Mouse (Mus musculus): ENCODE results near the gene Mylpf. TPM values are rescaled to one million over a fixed set of nuclear protein-coding genes. Genes with fewer than 3 reads are reported as not detected.
"Not testable (repeated sequence)": the region's sequence is repeated elsewhere in the genome, so short reads cannot be mapped to it uniquely, and the experiment has no call there.

Gene Mylpf
- total RNA-seq, 1 experiment = 498 TPM

GRCm38 (mm10) chr7:127166501-127166900 lies 42.2 kb upstream of the Mylpf start:
- TF ChIP-seq MAFK (IDR thresholded peaks at IDR 0.05; ENCODE audit: insufficient read depth, low read depth, low read length) = no peak
- TF ChIP-seq HCFC1 (IDR thresholded peaks at IDR 0.05; ENCODE audit: borderline replicate concordance, insufficient read depth, low read length) = no peak
- TF ChIP-seq CHD2 (IDR thresholded peaks at IDR 0.05; ENCODE audit: low read depth, low read length) = no peak
- TF ChIP-seq ZC3H11A (IDR thresholded peaks at IDR 0.05; ENCODE audit: borderline replicate concordance, low read depth, low read length) = no peak
- no peak for TF ChIP-seq ZNF384 (IDR thresholded peaks at IDR 0.05; ENCODE audit: low read depth, low read length)
- DNase-seq (ENCODE audit: low read depth, low spot score) = no peak
- in situ Hi-C loops (cut with MboI; ENCODE audit: low sequenced_read_pairs in 2 of 2, unreplicated experiment in 2 of 2) = no loop called here
- peaks cover 0 to 4% of the 10 kb centered on the region in 2 experiments; a peak in 1 of 4 replicates for H3K4me1 ChIP-seq (ENCODE audit: control insufficient read depth in 2 of 2, insufficient read depth in 2 of 2, low read length in 2 of 2, poor library complexity in 1 of 2)
- H3K4me3 ChIP-seq (ENCODE audit: insufficient read depth in 1 of 2, low read depth in 1 of 2, low read length in 2 of 2, poor library complexity in 1 of 2, severe bottlenecking in 1 of 2) = no peak overlapping the region
- no peak overlapping the region for H3K27ac ChIP-seq (ENCODE audit: insufficient read depth, low read depth, low read length, poor library complexity, severe bottlenecking)
- H3K9me3 ChIP-seq (ENCODE audit: control insufficient read depth, insufficient read depth, low read depth, low read length) = no peaks in the 10 kb centered on the region
- no peak overlapping the region for H3K9ac ChIP-seq (ENCODE audit: insufficient read depth, low read depth, low read length, poor library complexity, severe bottlenecking)
- H3K36me3 ChIP-seq (ENCODE audit: control insufficient read depth, insufficient read depth, low read length, poor library complexity, severe bottlenecking) = no peaks in the 10 kb centered on the region

GRCm38 (mm10) chr7:127176937-127177336 lies 31.8 kb upstream of the Mylpf start:
- in situ Hi-C loops (cut with MboI; ENCODE audit: low sequenced_read_pairs in 2 of 2, unreplicated experiment in 2 of 2) = no loop called here
- no peak for DNase-seq (ENCODE audit: low read depth, low spot score)

GRCm38 (mm10) chr7:127180783-127181182 lies 27.9 kb upstream of the Mylpf start:
- peaks cover 0 to 11% of the 10 kb centered on the region in 2 experiments; a peak in 1 of 4 replicates for H3K4me1 ChIP-seq (ENCODE audit: control insufficient read depth in 2 of 2, insufficient read depth in 2 of 2, low read length in 2 of 2, poor library complexity in 1 of 2)
- DNase-seq (ENCODE audit: low read depth, low spot score) = no peak
- no peaks in the 10 kb centered on the region for H3K36me3 ChIP-seq (ENCODE audit: control insufficient read depth, insufficient read depth, low read length, poor library complexity, severe bottlenecking)
- TF ChIP-seq HCFC1 (IDR thresholded peaks at IDR 0.05; ENCODE audit: borderline replicate concordance, insufficient read depth, low read length) = no peak
- TF ChIP-seq ZNF384 (IDR thresholded peaks at IDR 0.05; ENCODE audit: low read depth, low read length) = no peak
- no peak for TF ChIP-seq ZC3H11A (IDR thresholded peaks at IDR 0.05; ENCODE audit: borderline replicate concordance, low read depth, low read length)
- TF ChIP-seq MAFK (IDR thresholded peaks at IDR 0.05; ENCODE audit: insufficient read depth, low read depth, low read length) = no peak
- TF ChIP-seq CHD2 (IDR thresholded peaks at IDR 0.05; ENCODE audit: low read depth, low read length) = no peak
- H3K9me3 ChIP-seq (ENCODE audit: control insufficient read depth, insufficient read depth, low read depth, low read length) = no peaks in the 10 kb centered on the region
- H3K27ac ChIP-seq (ENCODE audit: insufficient read depth, low read depth, low read length, poor library complexity, severe bottlenecking) = no peak overlapping the region
- in situ Hi-C loops (cut with MboI; ENCODE audit: low sequenced_read_pairs in 2 of 2, unreplicated experiment in 2 of 2) = no loop called here
- H3K4me3 ChIP-seq (ENCODE audit: insufficient read depth in 1 of 2, low read depth in 1 of 2, low read length in 2 of 2, poor library complexity in 1 of 2, severe bottlenecking in 1 of 2) = no peak overlapping the region
- H3K9ac ChIP-seq (ENCODE audit: insufficient read depth, low read depth, low read length, poor library complexity, severe bottlenecking) = no peak overlapping the region

More at GRCm38 (mm10) chr7:127176937-127177336, 31.8 kb upstream of the Mylpf start:
- no peaks in the 10 kb centered on the region for H3K36me3 ChIP-seq (ENCODE audit: control insufficient read depth, insufficient read depth, low read length, poor library complexity, severe bottlenecking)
- no peaks in the 10 kb centered on the region for H3K9me3 ChIP-seq (ENCODE audit: control insufficient read depth, insufficient read depth, low read depth, low read length)
- H3K27ac ChIP-seq (ENCODE audit: insufficient read depth, low read depth, low read length, poor library complexity, severe bottlenecking) = no peak overlapping the region
- TF ChIP-seq CHD2 (IDR thresholded peaks at IDR 0.05; ENCODE audit: low read depth, low read length) = no peak
- peaks cover 0 to 11% of the 10 kb centered on the region in 2 experiments; a peak in 1 of 4 replicates for H3K4me1 ChIP-seq (ENCODE audit: control insufficient read depth in 2 of 2, insufficient read depth in 2 of 2, low read length in 2 of 2, poor library complexity in 1 of 2)
- H3K9ac ChIP-seq (ENCODE audit: insufficient read depth, low read depth, low read length, poor library complexity, severe bottlenecking) = no peak overlapping the region
- no peak overlapping the region for H3K4me3 ChIP-seq (ENCODE audit: insufficient read depth in 1 of 2, low read depth in 1 of 2, low read length in 2 of 2, poor library complexity in 1 of 2, severe bottlenecking in 1 of 2)

- H3K4me1 ChIP-seq (ENCODE audit: control insufficient read depth in 2 of 2, insufficient read depth in 2 of 2, low read length in 2 of 2, poor library complexity in 1 of 2); H3K27ac ChIP-seq (ENCODE audit: insufficient read depth, low read depth, low read length, poor library complexity, severe bottlenecking); DNase-seq (ENCODE audit: low read depth, low spot score); H3K4me3 ChIP-seq (ENCODE audit: insufficient read depth in 1 of 2, low read depth in 1 of 2, low read length in 2 of 2, poor library complexity in 1 of 2, severe bottlenecking in 1 of 2); H3K36me3 ChIP-seq (ENCODE audit: control insufficient read depth, insufficient read depth, low read length, poor library complexity, severe bottlenecking); H3K9me3 ChIP-seq (ENCODE audit: control insufficient read depth, insufficient read depth, low read depth, low read length); H3K9ac ChIP-seq (ENCODE audit: insufficient read depth, low read depth, low read length, poor library complexity, severe bottlenecking); in situ Hi-C loops (cut with MboI; ENCODE audit: low sequenced_read_pairs in 2 of 2, unreplicated experiment in 2 of 2): not testable (repeated sequence)
These were observed 27.0 kb upstream of the Mylpf start for GRCm38 (mm10) chr7:127181724-127182123.

- no peak for DNase-seq (ENCODE audit: low read depth, low spot score)
- no peak overlapping the region for H3K4me3 ChIP-seq (ENCODE audit: insufficient read depth in 1 of 2, low read depth in 1 of 2, low read length in 2 of 2, poor library complexity in 1 of 2, severe bottlenecking in 1 of 2)
- peaks cover 0 to 3% of the 10 kb centered on the region in 2 experiments; a peak in 1 of 4 replicates for H3K4me1 ChIP-seq (ENCODE audit: control insufficient read depth in 2 of 2, insufficient read depth in 2 of 2, low read length in 2 of 2, poor library complexity in 1 of 2)
- no peaks in the 10 kb centered on the region for H3K9me3 ChIP-seq (ENCODE audit: control insufficient read depth, insufficient read depth, low read depth, low read length)
- H3K9ac ChIP-seq (ENCODE audit: insufficient read depth, low read depth, low read length, poor library complexity, severe bottlenecking) = no peak overlapping the region
- TF ChIP-seq ZC3H11A (IDR thresholded peaks at IDR 0.05; ENCODE audit: borderline replicate concordance, low read depth, low read length) (no peak), HCFC1 (IDR thresholded peaks at IDR 0.05; ENCODE audit: borderline replicate concordance, insufficient read depth, low read length) (no peak)
- in situ Hi-C loops (cut with MboI; ENCODE audit: low sequenced_read_pairs in 2 of 2, unreplicated experiment in 2 of 2) = no loop called here
- no peak overlapping the region for H3K27ac ChIP-seq (ENCODE audit: insufficient read depth, low read depth, low read length, poor library complexity, severe bottlenecking)
- no peaks in the 10 kb centered on the region for H3K36me3 ChIP-seq (ENCODE audit: control insufficient read depth, insufficient read depth, low read length, poor library complexity, severe bottlenecking)
These were observed 25.3 kb upstream of the Mylpf start for GRCm38 (mm10) chr7:127183345-127183744.
